In the genomic region with DNA sequence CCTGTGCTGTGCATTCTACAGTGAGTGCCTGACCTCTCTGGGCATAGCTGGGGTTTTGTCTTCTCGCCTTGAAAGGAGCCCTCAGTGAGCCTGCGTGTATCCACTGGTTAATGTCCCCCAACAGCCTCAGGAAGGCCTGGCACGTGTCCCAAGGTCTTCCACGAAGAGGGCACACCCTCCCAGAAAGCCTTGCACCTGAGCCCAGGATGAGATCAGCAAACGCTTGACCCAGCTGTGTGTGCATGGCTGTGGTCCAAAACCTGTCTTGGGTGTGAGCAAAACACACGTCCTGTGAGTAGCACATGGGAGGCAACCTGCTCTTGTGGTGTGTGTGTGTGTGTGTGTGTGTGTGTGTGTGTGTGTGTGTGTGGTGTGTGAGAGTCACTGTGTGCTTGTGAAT, we compare ENCODE assay signal across 7 mouse cellular contexts. TPM values are rescaled to one million over a fixed set of nuclear protein-coding genes. Genes with fewer than 3 reads are reported as not detected.
DNase-seq lines count a peak whose midpoint lies in the region; TF ChIP-seq lines count a peak whose summit lies in the region.

No protein-coding gene starts in this region.

- no peaks in the 10 kb centered on the region for H3K36me3 ChIP-seq in thymus, adult 2 months (ENCODE audit: control insufficient read depth, insufficient read depth, low read length)

- H3K27ac ChIP-seq in thymus, adult 2 months (ENCODE audit: control insufficient read depth, insufficient read depth, low read length) = no peak overlapping the region

- DNase-seq in testis, postnatal 10 days (ENCODE audit: low spot score) = peak; percentile 81
- DNase-seq in testis, postnatal 14 days (ENCODE audit: low spot score) = no peak
- peak; percentile 61 to 67 for DNase-seq in heart, adult 9 months (ENCODE audit: low spot score in 2 of 2)
- DNase-seq in kidney, postnatal 36 days = peak; percentile 63 to 66
- DNase-seq in layer of hippocampus, postnatal 10 days (ENCODE audit: low spot score in 2 of 2) = no peak
- DNase-seq in retina, postnatal 1 day = no peak
- no peak for DNase-seq in thymus, adult 2 months

- WGBS in thymus, adult 2 months = 23% methylated on average over 6 of the region's 6 CpGs

- TF ChIP-seq CTCF in thymus, adult 2 months (IDR thresholded peaks at IDR 0.05; ENCODE audit: borderline replicate concordance, control insufficient read depth, extremely low read depth, insufficient read depth, low read length, poor library complexity) = no peak

- no peaks in the 10 kb centered on the region for H3K27me3 ChIP-seq in thymus, adult 2 months (ENCODE audit: control insufficient read depth, insufficient read depth, low read length)

- peaks cover 25% of the 10 kb centered on the region for H3K4me1 ChIP-seq in thymus, adult 2 months (replicated peaks; ENCODE audit: control insufficient read depth, insufficient read depth, low read length)

- no peak for TF ChIP-seq POLR2A in thymus, adult 2 months (IDR thresholded peaks at IDR 0.05; ENCODE audit: control insufficient read depth, extremely low read depth, insufficient read depth, low read length, poor library complexity)

- H3K4me3 ChIP-seq in thymus, adult 2 months (ENCODE audit: control insufficient read depth, insufficient read depth, low read length) = no peak overlapping the region

RNA-seq across cellular contexts. Expression of a gene that starts 28.9 kb away (rescaled TPM):
- 10 to 100 TPM; 21.7 to 22.2 TPM for total RNA-seq in layer of hippocampus, postnatal 10 days (2021)
- 36.8 and 42.3 TPM in 2 replicates for polyA plus RNA-seq in thymus, adult 2 months (2012; rRNA removed)

Comparison
In these comparisons a context has a peak if more than half of its experiments do, and no peak if none do; other contexts are left out.
1. DNase-seq: peak in testis, postnatal 10 days (single experiment), heart, adult 9 months (2 of 2) and kidney, postnatal 36 days (2 of 2); none in testis, postnatal 14 days (single experiment), layer of hippocampus, postnatal 10 days (0 of 2), retina, postnatal 1 day (single experiment) and thymus, adult 2 months (single experiment).